Mouse (Mus musculus) lung, embryonic 14.5 days (tissue): Measurements from ENCODE around the gene Myo18a. TPM values are rescaled to one million over a fixed set of nuclear protein-coding genes. Genes with fewer than 3 reads are reported as not detected.

Source experiments
- ATAC-seq: fragments of 200-750 bp; cut with Nextera tagmentation; 2 replicates; pipeline ENCODE4 v1.8.0; 2017; ENCODE audit warnings: mild to moderate bottlenecking, moderate TSS enrichment, moderate library complexity; ENCODE audit not compliant: insufficient read depth
- DNase-seq: peaks from one replicate; pipeline ENCODE4 v3.0.0-alpha.2; 2015
- H3K27ac ChIP-seq: fragments of 300-500 bp; sonication (generic); 2 replicates; pipeline ENCODE4 v1.5.1; 2014; ENCODE audit warnings: low read depth, mild to moderate bottlenecking, moderate library complexity
- H3K27me3 ChIP-seq: fragments of 300-500 bp; sonication (generic); 2 replicates; pipeline ENCODE4 v1.6.1; 2014; ENCODE audit warnings: low read length, control low read depth; ENCODE audit not compliant: insufficient read depth
- H3K36me3 ChIP-seq: fragments of 300-500 bp; sonication (generic); 2 replicates; pipeline ENCODE4 v1.6.1; 2014; ENCODE audit warnings: control low read depth; ENCODE audit not compliant: insufficient read depth
- H3K4me1 ChIP-seq: fragments of 300-500 bp; sonication (generic); 2 replicates; pipeline ENCODE4 v1.6.1; 2014; ENCODE audit warnings: antibody characterized with exemption, control low read depth; ENCODE audit not compliant: insufficient read depth
- H3K4me2 ChIP-seq: fragments of 300-500 bp; sonication (generic); 2 replicates; pipeline ENCODE4 v1.6.1; 2014; ENCODE audit warnings: mild to moderate bottlenecking
- H3K4me3 ChIP-seq: fragments of 300-500 bp; sonication (generic); 2 replicates; pipeline ENCODE4 v1.5.1; 2014; ENCODE audit warnings: low read depth, low read length
- H3K9ac ChIP-seq: fragments of 300-500 bp; sonication (generic); 2 replicates; pipeline ENCODE4 v1.6.1; 2014
- H3K9me3 ChIP-seq: fragments of 300-500 bp; sonication (generic); 2 replicates; pipeline ENCODE4 v1.6.1; 2016; ENCODE audit warnings: low read depth, low read length, control low read depth
- CTCF ChIP-seq: IDR thresholded peaks from 2 replicates; pipeline ENCODE4 v1.5.1; 2016; ENCODE audit warnings: antibody characterized with exemption, low read depth
- WGBS: fragments of 180-500 bp; shearing (Covaris S2); extraction: QIAGEN DNeasy Blood & Tissue Kit; methylation state at CpG from one replicate; pipeline ENCODE4 v1.1.7; 2014; 5-methylcytosine and 5-hydroxymethylcytosine counted together
- polyA plus RNA-seq: library from polyadenylated mRNA; unstranded; fragments of >200 nt; fragmentation: Nextera tagmentation; extraction: Ambion mirVana; gene quantifications from 2 replicates; pipeline ENCODE4 v1.2.1, GENCODE M21; 2014

Myo18a gene
- polyA plus RNA-seq, result 32.2 and 35.0 TPM in 2 replicates

DNA sequence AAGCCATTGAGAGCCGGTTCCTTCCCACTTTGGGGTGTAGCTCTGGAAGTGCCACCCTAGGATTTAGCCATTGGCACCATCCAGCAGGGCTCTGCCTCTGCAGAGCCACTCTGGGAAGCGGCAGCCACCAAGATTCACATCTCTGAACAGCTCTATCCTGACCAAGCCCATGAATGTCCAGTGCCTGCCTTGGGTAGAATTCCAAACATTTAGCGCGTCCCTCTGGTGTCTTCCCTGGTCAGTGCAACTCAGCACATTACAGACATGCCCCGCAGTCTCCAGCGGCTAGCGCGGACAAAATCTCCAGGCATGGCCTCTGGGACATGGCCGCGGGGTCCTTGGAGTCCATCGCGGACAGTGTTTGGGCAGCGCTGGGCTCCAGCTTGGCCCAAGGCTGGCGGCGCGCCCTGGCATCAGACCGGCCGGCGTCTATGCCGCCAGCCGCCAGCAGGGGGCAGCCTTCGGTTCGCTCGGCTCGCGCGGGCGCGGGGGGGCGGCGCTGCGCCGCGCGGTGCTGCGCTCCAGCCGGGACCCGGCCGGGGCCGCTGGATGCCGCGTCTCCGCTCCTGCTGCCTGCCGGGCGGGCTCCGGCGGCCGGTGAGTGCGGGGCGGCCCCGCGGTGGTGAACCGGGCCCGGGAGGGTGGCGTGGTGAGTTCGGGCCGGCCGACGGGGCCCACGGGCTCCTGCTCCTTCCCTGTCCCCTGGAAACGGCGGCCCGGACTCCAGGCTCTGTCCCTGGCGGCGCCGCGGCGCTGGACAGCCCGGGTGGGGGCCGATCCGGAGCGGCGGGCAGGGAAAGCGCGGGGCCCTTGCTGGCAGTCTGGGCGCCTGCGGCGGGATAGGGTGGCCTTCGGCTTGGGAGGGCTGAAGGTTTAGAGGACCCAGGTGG, at the start of gene Myo18a:
Gene Myo18a, plus strand, starts transcription at position 464 of the 890 bp plus-strand sequence.
- 1% methylated on average over 75 of the region's 79 CpGs for WGBS
- peaks cover 23% of the 10 kb centered on the region; the same call in 1 of the 2 replicates for H3K4me1 ChIP-seq
- TF ChIP-seq CTCF, result peak; percentile 53

GRCm38 (mm10) chr11:77713736-77714135, 49.3 kb upstream of the Myo18a start:
- no peak for ATAC-seq
- WGBS, result 88% methylated on average over 3 of the region's 3 CpGs
- Histone ChIP-seq H3K4me2 (no peak overlapping the region), H3K9ac (no peak overlapping the region), H3K4me3 (no peak overlapping the region), H3K27me3 (no peaks in the 10 kb centered on the region), H3K9me3 (no peaks in the 10 kb centered on the region), H3K27ac (no peak overlapping the region), H3K4me1 (no peaks in the 10 kb centered on the region), H3K36me3 (peaks cover 28% of the 10 kb centered on the region)
- DNase-seq, result no peak
- TF ChIP-seq CTCF, result no peak

More for the DNA sequence above, at the start of gene Myo18a:
- peak within 1 kb of the TSS; percentile 93 for H3K9ac ChIP-seq
- no peaks in the 10 kb centered on the region for H3K27me3 ChIP-seq
- peak within 1 kb of the TSS; percentile 90 for H3K4me3 ChIP-seq
- H3K36me3 ChIP-seq, result no peaks in the 10 kb centered on the region
- peak within 1 kb of the TSS; percentile 87 for H3K27ac ChIP-seq
- DNase-seq (peak; percentile 95), ATAC-seq (peak; percentile 81)
- peak within 1 kb of the TSS; percentile 91 for H3K4me2 ChIP-seq
- H3K9me3 ChIP-seq, result no peaks in the 10 kb centered on the region

GRCm38 (mm10) chr11:77719055-77719454, 44.0 kb upstream of the Myo18a start:
- 96% methylated on average over 2 of the region's 2 CpGs for WGBS
- no peak overlapping the region for H3K4me3 ChIP-seq
- H3K36me3 ChIP-seq, result peaks cover 10% of the 10 kb centered on the region; the same call in 1 of the 2 replicates
- no peak overlapping the region for H3K4me2 ChIP-seq
- H3K9me3 ChIP-seq, result no peaks in the 10 kb centered on the region
- no peaks in the 10 kb centered on the region for H3K27me3 ChIP-seq
- no peaks in the 10 kb centered on the region for H3K4me1 ChIP-seq
- ATAC-seq, result no peak
- no peak overlapping the region for H3K9ac ChIP-seq
- no peak for DNase-seq
- TF ChIP-seq CTCF, result no peak
- no peak overlapping the region for H3K27ac ChIP-seq

DNA sequence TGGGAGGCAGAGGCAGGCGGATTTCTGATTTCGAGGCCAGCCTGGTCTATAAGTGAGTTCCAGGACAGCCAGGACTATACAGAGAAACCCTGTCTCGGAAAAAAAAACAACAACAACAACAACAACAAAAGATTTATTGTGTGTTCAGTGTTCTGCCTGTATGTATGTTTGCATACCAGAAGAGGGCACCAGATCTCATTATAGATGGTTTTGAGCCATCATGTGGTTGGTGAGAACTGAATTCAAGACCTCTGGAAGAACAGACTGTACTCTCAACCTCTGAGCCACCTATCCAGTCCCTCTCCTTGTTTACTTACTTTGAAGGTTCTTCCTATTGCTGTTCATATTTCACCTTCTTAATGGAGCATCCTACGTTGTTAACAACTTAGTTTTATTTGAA, 41.7 kb upstream of the Myo18a start:
- peak; percentile 4; the same call in 1 of the 2 replicates for TF ChIP-seq CTCF
- H3K9me3 ChIP-seq, result no peaks in the 10 kb centered on the region
- H3K4me1 ChIP-seq, result no peaks in the 10 kb centered on the region
- no peak overlapping the region for H3K27ac ChIP-seq
- no peaks in the 10 kb centered on the region for H3K27me3 ChIP-seq
- no peak overlapping the region for H3K4me2 ChIP-seq
- peaks cover 2% of the 10 kb centered on the region; the same call in 1 of the 2 replicates for H3K36me3 ChIP-seq
- ATAC-seq (no peak), DNase-seq (no peak)
- no peak overlapping the region for H3K9ac ChIP-seq
- 82% methylated on average over 4 of the region's 4 CpGs for WGBS
- H3K4me3 ChIP-seq, result no peak overlapping the region

- H3K9ac ChIP-seq, result no peak overlapping the region
- WGBS, result 78% methylated on average over 7 of the region's 7 CpGs
Observed at GRCm38 (mm10) chr11:77724766-77725165, 38.3 kb upstream of the Myo18a start.

GRCm38 (mm10) chr11:77725183-77725582, 37.9 kb upstream of the Myo18a start, which contains the start of gene Cryba1:
Gene Cryba1 (minus strand): TSS chr11:77725283.
- DNase-seq (no peak), ATAC-seq (no peak)
- Histone ChIP-seq H3K9me3 (no peaks in the 10 kb centered on the region), H3K9ac (no peak within 1 kb of the TSS), H3K4me1 (no peaks in the 10 kb centered on the region), H3K27me3 (no peaks in the 10 kb centered on the region), H3K27ac (no peak within 1 kb of the TSS), H3K36me3 (no peaks in the 10 kb centered on the region), H3K4me3 (no peak within 1 kb of the TSS), H3K4me2 (no peak within 1 kb of the TSS)
- WGBS, result 55% methylated on average over 7 of the region's 7 CpGs
- TF ChIP-seq CTCF, result no peak

More at GRCm38 (mm10) chr11:77724766-77725165, 38.3 kb upstream of the Myo18a start:
- Histone ChIP-seq H3K4me3 (no peak overlapping the region), H3K4me1 (no peaks in the 10 kb centered on the region), H3K27me3 (no peaks in the 10 kb centered on the region), H3K27ac (no peak overlapping the region), H3K9me3 (no peaks in the 10 kb centered on the region), H3K36me3 (no peaks in the 10 kb centered on the region), H3K4me2 (no peak overlapping the region)
- DNase-seq (no peak), ATAC-seq (no peak)
- TF ChIP-seq CTCF, result no peak

DNA sequence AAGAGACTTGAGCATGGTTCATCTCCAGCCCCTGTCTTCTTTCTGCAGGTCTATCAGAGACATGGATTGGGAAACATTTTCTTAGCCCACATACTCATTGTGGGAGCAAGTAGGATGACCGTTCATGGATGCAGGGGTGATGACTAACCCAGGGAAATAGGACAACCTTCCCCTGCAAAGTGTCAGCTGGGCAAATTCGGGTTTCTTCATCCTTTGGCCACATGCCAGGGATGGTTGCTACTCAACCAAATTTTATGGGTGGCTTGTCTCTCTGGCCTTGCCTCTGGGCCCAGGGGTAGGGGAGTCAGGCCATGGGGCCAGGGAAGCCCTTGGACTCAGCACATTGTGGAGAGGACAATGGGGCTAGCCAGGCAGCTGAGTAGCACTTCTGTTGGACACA, 34.5 kb upstream of the Myo18a start:
- ATAC-seq, result no peak
- no peak overlapping the region for H3K4me2 ChIP-seq

More for the DNA sequence above, 34.5 kb upstream of the Myo18a start:
- Histone ChIP-seq H3K4me3 (no peak overlapping the region), H3K36me3 (no peaks in the 10 kb centered on the region), H3K9ac (no peak overlapping the region), H3K9me3 (no peaks in the 10 kb centered on the region), H3K27ac (no peak overlapping the region), H3K4me1 (no peaks in the 10 kb centered on the region), H3K27me3 (no peaks in the 10 kb centered on the region)
- 58% methylated on average over 2 of the region's 2 CpGs for WGBS
- DNase-seq, result no peak
- TF ChIP-seq CTCF, result no peak
